Mouse (Mus musculus) thymus, adult 2 months (tissue): ENCODE measurements around the gene Gm17304.

Experiments
- CTCF ChIP-seq: fragments of 200-500 bp; IDR thresholded peaks from 2 replicates; pipeline ENCODE4 v1.5.1; 2012; ENCODE audit warnings: mild to moderate bottlenecking, control low read depth, low read length, moderate library complexity, borderline replicate concordance; ENCODE audit not compliant: control insufficient read depth, poor library complexity, insufficient read depth; ENCODE audit errors: extremely low read depth
- POLR2A ChIP-seq: fragments of 200-500 bp; IDR thresholded peaks from 2 replicates; pipeline ENCODE4 v1.6.1; 2012; ENCODE audit warnings: mild to moderate bottlenecking, low read length, control low read depth, moderate library complexity; ENCODE audit not compliant: control insufficient read depth, poor library complexity, insufficient read depth; ENCODE audit errors: extremely low read depth

DNA sequence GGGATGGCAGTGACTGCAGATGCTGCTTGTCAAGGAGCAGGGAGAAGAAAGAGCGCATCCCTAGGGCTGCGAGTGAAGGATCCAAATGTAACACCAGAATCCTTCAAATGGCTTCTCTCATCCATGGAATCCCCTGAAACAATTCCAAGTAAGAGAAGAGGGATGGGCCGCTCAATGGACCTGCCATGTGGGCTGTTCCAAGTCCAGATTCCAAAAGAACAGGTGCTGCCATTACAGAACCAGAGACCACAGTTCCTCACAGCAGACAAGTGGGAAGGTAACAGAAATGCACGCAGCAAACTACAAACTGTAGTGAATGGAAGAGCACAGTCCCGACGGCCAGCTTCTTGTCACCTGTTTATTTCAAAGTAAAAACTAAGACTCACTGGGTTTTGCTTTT is 11.5 kb downstream of the Gm17304 start:
- TF ChIP-seq CTCF = no peak
- no peak for TF ChIP-seq POLR2A
